Mouse (Mus musculus) neural tube, embryonic 12.5 days (tissue): ENCODE data around the gene Cfap52. TPM values are rescaled to one million over a fixed set of nuclear protein-coding genes. Genes with fewer than 3 reads are reported as not detected.

Experiments used
- ATAC-seq: fragments of 200-750 bp; cut with Nextera tagmentation; 2 replicates; pipeline ENCODE4 v1.8.0; 2017; ENCODE audit warnings: low read depth, mild to moderate bottlenecking, moderate TSS enrichment, moderate library complexity; ENCODE audit not compliant: low FRiP score
- H3K27ac ChIP-seq: fragments of 300-500 bp; sonication (generic); 2 replicates; pipeline ENCODE4 v1.5.1; 2016
- H3K27me3 ChIP-seq: fragments of 300-500 bp; sonication (generic); replicated peaks from 2 replicates; pipeline ENCODE4 v1.6.1; 2016; ENCODE audit warnings: mild to moderate bottlenecking
- H3K36me3 ChIP-seq: fragments of 300-500 bp; sonication (generic); 2 replicates; pipeline ENCODE4 v1.6.1; 2016; ENCODE audit warnings: mild to moderate bottlenecking
- H3K4me1 ChIP-seq: fragments of 300-500 bp; sonication (generic); 2 replicates; pipeline ENCODE4 v1.6.1; 2016
- H3K4me2 ChIP-seq: fragments of 300-500 bp; sonication (generic); replicated peaks from 2 replicates; pipeline ENCODE4 v1.6.1; 2016; ENCODE audit warnings: mild to moderate bottlenecking
- H3K4me3 ChIP-seq: fragments of 300-500 bp; sonication (generic); 2 replicates; pipeline ENCODE4 v1.5.1; 2016
- H3K9ac ChIP-seq: fragments of 300-500 bp; sonication (generic); 2 replicates; pipeline ENCODE4 v1.6.1; 2016; ENCODE audit warnings: mild to moderate bottlenecking
- H3K9me3 ChIP-seq: fragments of 300-500 bp; sonication (generic); 2 replicates; pipeline ENCODE4 v1.6.1; 2016; ENCODE audit warnings: mild to moderate bottlenecking
- WGBS: fragments of 180-500 bp; shearing (Covaris S2); methylation state at CpG from one replicate; pipeline ENCODE4 v1.1.7; 2016; 5-methylcytosine and 5-hydroxymethylcytosine counted together
- polyA plus RNA-seq: library from polyadenylated mRNA; unstranded; fragments of >200 nt; fragmentation: Nextera tagmentation; extraction: Ambion mirVana; gene quantifications from 2 replicates; pipeline ENCODE4 v1.2.1, GENCODE M21; 2016

Gene Cfap52
- polyA plus RNA-seq, 1 experiment from 2014 or later: 0.81 TPM

DNA sequence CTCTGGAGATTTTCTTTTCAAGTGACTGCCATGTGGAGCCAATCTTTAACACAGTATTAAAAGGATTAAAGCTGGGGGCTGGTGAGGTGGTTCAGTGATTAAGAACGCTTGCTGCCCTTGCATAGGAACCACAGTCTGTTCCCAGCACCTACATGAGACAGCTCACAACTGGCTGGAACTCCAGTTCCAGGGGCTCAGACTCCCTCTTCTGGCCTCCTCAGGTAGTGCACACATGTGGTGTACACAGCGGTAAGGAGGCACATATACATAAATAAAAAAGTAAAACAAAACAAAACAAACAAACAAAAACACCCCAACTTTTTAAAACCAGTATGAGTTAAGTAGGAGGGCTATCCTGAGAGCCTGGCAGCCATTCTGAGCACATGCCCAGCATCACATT, 79.5 kb downstream of the Cfap52 start:
- 97% methylated on average over 2 of the region's 2 CpGs for WGBS
- Histone ChIP-seq H3K27me3 (no peaks in the 10 kb centered on the region), H3K4me2 (no peak overlapping the region), H3K4me1 (no peaks in the 10 kb centered on the region), H3K9me3 (0 out of 2 replicates have a peak, but pooled peaks cover 4% of the 10 kb centered on the region), H3K9ac (no peak overlapping the region), H3K36me3 (no peaks in the 10 kb centered on the region), H3K4me3 (no peak overlapping the region), H3K27ac (no peak overlapping the region)
- no peak for ATAC-seq

Other genes starting within 250 kb of the Cfap52 start
- gene Glp2r, start 194.5 kb downstream of the Cfap52 start, polyA plus RNA-seq: 0.04 TPM in 1 of 2 replicates, not detected in the other
- gene Gsg1l2, start 191.0 kb downstream of the Cfap52 start, polyA plus RNA-seq: not detected in 2 replicates
- gene Dhrs7c, start 167.5 kb downstream of the Cfap52 start, polyA plus RNA-seq: 0.34 and 0.75 TPM in 2 replicates
- gene Usp43, start 43.5 kb downstream of the Cfap52 start, polyA plus RNA-seq: 0.72 and 0.91 TPM in 2 replicates
- gene Stx8, start 542 bp upstream of the Cfap52 start, polyA plus RNA-seq: 68.0 and 69.0 TPM in 2 replicates